Mouse (Mus musculus): ENCODE measurements at regions not wholly inside any gene's neighbourhood (a gene's known extent, or its start where the extent isn't known, plus 50 kb on each side); places are given as distances from the start of the nearest gene placed in this dataset.
A peak's percentile ranks its signal among the peaks of the same experiment; 100 is the strongest.

GRCm38 (mm10) chr6:147199955-147200354 lies 64.0 kb downstream of the Pthlh start:
- H3K4me2 ChIP-seq: no peak overlapping the region
- no peak overlapping the region for H3K27ac ChIP-seq (replicated peaks)
- H3K9me3 ChIP-seq: no peaks in the 10 kb centered on the region
- H3K4me3 ChIP-seq: no peak overlapping the region
- no peaks in the 10 kb centered on the region for H3K36me3 ChIP-seq
- ATAC-seq (ENCODE audit: low FRiP score, low read depth): no peak
- no peaks in the 10 kb centered on the region for H3K27me3 ChIP-seq
- H3K9ac ChIP-seq: no peak overlapping the region
- H3K4me1 ChIP-seq (replicated peaks): no peaks in the 10 kb centered on the region
- 77% methylated on average over 7 of the region's 7 CpGs for WGBS

GRCm38 (mm10) chr6:147199411-147199810 lies 64.6 kb downstream of the Pthlh start:
- H3K4me3 ChIP-seq: no peak overlapping the region
- no peak overlapping the region for H3K27ac ChIP-seq (replicated peaks)
- no peak overlapping the region for H3K9ac ChIP-seq
- H3K4me2 ChIP-seq: no peak overlapping the region
- H3K4me1 ChIP-seq (replicated peaks): no peaks in the 10 kb centered on the region
- H3K27me3 ChIP-seq: no peaks in the 10 kb centered on the region
- no peaks in the 10 kb centered on the region for H3K9me3 ChIP-seq
- H3K36me3 ChIP-seq: no peaks in the 10 kb centered on the region
- ATAC-seq (ENCODE audit: low FRiP score, low read depth): no peak

DNA sequence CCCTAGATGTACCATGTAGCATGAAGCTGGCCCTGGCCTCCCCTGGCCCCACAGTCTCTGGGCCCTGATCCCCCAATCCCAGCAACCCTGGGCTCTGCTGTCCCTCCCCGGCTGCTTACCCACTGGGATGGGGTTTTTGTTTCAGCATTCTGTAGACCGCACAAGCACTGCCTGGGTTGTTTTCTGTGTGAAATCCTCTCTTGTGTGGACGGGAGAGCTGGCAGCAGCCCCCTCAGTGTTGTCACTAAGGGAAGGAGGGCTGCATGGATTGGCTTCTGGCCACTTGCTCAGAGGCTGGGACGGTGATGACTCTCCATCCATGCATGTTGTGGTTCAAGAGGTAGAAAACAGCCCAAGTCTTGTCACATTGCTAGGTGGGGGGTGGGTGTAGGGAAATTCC lies 67.6 kb downstream of the Pthlh start:
- peak; percentile 61; the same call in 1 of the 2 replicates for ATAC-seq (ENCODE audit: low FRiP score, low read depth)
- Histone ChIP-seq H3K4me1 (replicated peaks) (no peaks in the 10 kb centered on the region), H3K36me3 (no peaks in the 10 kb centered on the region), H3K27ac (replicated peaks) (no peak overlapping the region), H3K27me3 (no peaks in the 10 kb centered on the region), H3K9me3 (no peaks in the 10 kb centered on the region), H3K9ac (no peak overlapping the region), H3K4me2 (no peak overlapping the region), H3K4me3 (no peak overlapping the region)
- 54% methylated on average over 4 of the region's 4 CpGs for WGBS

DNA sequence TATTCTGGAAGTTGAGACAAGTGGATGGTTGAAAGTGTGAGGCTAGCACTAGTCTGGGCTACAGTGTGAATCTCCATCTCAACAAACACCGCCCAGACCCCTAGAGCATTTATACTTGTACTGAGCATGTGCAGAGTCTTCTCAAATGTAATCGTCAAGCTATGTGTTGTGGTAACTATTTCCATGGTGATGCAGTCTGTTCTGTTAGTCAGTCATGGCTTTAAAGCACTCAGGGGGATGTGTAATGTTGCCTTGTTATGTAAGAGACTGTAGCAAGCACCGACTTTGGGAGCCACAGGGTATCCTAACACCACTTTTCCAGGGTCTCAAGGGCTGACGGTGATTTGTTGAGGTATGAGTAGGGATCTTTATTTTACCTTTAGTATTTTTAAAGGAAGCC lies 68.7 kb downstream of the Pthlh start:
- no peak overlapping the region for H3K9ac ChIP-seq
- no peak overlapping the region for H3K27ac ChIP-seq (replicated peaks)
- H3K27me3 ChIP-seq: no peaks in the 10 kb centered on the region
- no peaks in the 10 kb centered on the region for H3K4me1 ChIP-seq (replicated peaks)
- H3K9me3 ChIP-seq: no peaks in the 10 kb centered on the region
- H3K4me2 ChIP-seq: no peak overlapping the region
- ATAC-seq (ENCODE audit: low FRiP score, low read depth): no peak
- no peaks in the 10 kb centered on the region for H3K36me3 ChIP-seq
- WGBS: 82% methylated on average over 4 of the region's 4 CpGs
- H3K4me3 ChIP-seq: no peak overlapping the region

DNA sequence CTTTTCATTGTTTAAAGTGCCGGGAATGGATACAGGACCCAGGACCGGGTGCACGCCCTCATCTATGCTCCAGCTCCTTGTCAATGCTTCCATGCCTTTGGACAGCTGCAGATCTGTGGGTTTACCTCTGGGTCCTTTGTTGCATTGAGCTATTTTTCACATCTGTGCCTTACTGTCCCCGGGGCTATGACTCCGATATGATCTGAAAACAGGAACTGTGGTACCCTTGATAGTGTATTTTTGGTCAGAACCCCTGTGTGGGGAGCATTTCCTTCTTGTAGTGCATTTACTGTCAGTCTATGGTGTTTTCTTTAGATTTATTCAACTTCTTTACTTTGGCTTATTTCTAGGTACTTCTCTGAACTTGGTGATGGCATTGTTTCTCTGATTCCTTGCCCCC lies 76.3 kb downstream of the Pthlh start:
- Histone ChIP-seq H3K4me2 (no peak overlapping the region), H3K27me3 (no peaks in the 10 kb centered on the region), H3K27ac (replicated peaks) (no peak overlapping the region), H3K9ac (no peak overlapping the region), H3K4me1 (replicated peaks) (0 out of 2 replicates have a peak, but pooled peaks cover 2% of the 10 kb centered on the region), H3K9me3 (no peaks in the 10 kb centered on the region), H3K36me3 (no peaks in the 10 kb centered on the region), H3K4me3 (no peak overlapping the region)
- ATAC-seq (ENCODE audit: low FRiP score, low read depth): no peak
- 67% methylated on average over 5 of the region's 5 CpGs for WGBS

GRCm38 (mm10) chr6:147178276-147178675 lies 85.7 kb downstream of the Pthlh start:
- Histone ChIP-seq H3K9ac (no peak overlapping the region), H3K4me3 (no peak overlapping the region), H3K27me3 (no peaks in the 10 kb centered on the region), H3K27ac (replicated peaks) (no peak overlapping the region), H3K4me1 (replicated peaks) (no peaks in the 10 kb centered on the region), H3K9me3 (no peaks in the 10 kb centered on the region), H3K4me2 (no peak overlapping the region), H3K36me3 (no peaks in the 10 kb centered on the region)
- ATAC-seq (ENCODE audit: low FRiP score, low read depth): no peak
- WGBS: 86% methylated on average over 7 of the region's 7 CpGs

DNA sequence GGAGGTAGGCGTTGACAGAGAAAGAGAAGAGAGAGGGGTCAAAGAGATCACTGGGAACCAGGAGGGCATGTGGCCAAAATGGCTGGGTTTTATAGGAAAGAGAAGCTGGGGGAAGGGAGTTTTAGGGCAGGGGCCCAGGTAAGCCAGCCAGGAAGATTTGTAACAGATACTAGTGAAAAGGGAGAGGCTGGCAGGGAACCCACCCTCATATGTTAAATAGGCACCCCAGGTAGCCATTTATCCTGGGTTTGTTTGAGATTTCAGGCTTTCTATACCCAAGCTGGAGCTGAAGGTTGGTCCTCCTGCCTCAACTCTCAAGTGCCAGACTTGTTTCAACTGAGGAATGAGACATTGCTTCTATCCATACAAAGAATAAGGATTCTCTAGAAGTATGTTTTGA lies 85.0 kb downstream of the Klhl42 start:
- WGBS: 50% methylated on average over 1 of the region's 1 CpGs
- no peaks in the 10 kb centered on the region for H3K4me1 ChIP-seq (replicated peaks)
- no peak overlapping the region for H3K4me3 ChIP-seq
- no peak overlapping the region for H3K27ac ChIP-seq (replicated peaks)
- no peak overlapping the region for H3K9ac ChIP-seq
- H3K9me3 ChIP-seq: no peaks in the 10 kb centered on the region
- no peak for ATAC-seq (ENCODE audit: low FRiP score, low read depth)
- no peaks in the 10 kb centered on the region for H3K27me3 ChIP-seq
- H3K36me3 ChIP-seq: no peaks in the 10 kb centered on the region
- no peak overlapping the region for H3K4me2 ChIP-seq
